Mouse (Mus musculus) ovary, adult 18-20 months (tissue): ENCODE measurements around the gene Ovol2.
"Not testable (repeated sequence)": the region's sequence is repeated elsewhere in the genome, so short reads cannot be mapped to it uniquely, and the experiment has no call there.

Source experiments
- DNase-seq: peaks from one replicate; pipeline ENCODE4 v3.0.0; 2022; ENCODE audit warnings: low spot score, mixed read lengths

Gene Ovol2

DNA sequence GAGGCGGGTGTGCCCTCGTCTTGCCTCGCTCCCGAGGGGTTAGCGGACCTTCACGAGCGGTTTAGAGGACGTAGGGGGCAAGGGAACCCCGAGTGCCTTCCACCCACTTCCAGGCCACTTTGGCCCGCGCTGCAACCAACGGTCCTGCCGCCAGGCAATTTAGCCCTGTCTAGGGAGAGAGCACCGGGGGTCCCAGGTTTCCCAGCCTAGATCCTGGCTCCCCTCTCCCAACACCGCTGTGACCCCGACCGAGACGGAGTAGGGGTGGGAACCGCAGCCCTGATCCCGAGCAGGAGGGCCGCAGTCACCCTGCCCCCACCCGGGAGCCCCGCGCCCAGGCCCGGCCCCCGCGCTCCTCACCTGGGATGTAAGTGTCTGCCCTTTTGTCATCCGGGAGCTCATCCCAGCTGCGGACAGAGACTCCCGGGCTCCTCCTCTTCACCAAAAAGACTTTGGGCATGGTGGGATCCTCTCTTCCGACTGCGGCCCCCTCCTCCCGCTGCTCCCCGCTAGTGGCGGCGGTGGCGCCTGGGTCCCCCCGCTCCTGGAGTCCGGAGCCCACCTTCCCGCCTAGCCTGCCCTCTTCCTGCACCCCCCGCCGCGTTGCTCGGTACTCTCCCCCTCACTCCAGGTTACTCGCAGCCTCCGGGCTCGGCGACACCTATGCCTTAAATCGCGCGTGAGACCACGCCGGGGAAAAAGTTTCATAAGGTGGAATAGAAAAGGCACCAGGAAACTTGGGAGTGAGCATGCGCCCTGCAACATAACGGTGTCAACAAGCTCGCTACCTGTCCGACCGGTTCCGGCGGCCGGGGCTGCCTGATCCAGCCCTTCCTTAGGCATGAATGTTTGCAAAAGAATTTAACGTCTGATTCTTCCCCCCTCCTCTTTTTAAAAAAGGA, at the start of gene Ovol2:
Ovol2 (minus strand) TSS at position 746 of the 902 bp plus-strand sequence.
- no peak for DNase-seq

GRCm38 (mm10) chr2:144381741-144382140, 49.8 kb upstream of the Ovol2 start:
- no peak for DNase-seq

DNA sequence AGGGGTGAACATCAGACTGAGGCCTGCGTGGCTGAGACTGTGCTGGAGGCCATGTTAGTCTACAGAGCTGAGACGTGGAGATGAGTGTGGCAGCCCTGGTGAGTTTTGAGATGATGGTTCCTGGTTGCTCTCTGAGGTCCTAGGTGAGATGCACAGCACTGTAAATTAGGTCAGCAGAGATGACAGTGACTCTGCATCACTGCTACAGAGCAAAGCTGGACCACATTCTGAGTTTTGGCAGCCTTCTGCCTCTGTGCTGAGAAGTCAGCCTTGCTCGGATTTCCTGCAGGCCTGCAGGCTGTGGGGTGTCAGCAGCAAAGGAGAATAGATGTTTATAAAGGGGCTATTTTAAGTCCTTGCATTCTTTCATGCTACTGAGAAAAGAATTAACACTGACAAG, 49.3 kb upstream of the Ovol2 start:
- DNase-seq: no peak

DNA sequence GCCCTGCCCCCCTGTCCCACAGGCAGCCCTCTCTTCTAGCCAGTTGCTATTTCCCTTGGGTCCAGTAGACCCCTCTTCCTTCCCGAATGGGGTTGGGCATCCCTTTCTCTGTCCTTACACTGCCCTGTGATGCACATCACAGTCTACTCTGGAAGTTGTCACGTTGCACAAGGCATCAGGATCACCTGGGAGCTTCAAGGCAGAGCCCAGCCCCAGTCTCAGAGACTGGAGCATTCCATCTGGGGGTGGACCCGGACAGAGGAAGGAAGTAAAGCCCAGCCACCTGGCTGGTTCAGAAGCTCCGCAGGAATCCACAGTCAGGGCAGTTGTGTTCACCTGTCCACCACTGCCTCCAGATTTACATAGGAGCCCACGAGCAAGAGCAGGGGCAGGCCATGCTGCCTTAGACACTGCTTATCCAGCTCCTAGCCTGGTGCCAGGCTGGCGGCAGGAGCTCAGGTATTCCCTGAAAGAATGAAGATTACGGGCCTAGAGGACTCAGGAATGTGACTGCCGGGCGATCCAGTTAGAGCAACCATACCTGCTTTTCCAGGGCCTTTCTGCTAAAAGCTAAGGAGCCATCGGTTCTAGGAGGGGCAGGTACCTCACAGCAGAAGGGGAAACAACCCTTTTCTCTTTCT, 43.2 kb upstream of the Ovol2 start:
- DNase-seq: no peak

DNA sequence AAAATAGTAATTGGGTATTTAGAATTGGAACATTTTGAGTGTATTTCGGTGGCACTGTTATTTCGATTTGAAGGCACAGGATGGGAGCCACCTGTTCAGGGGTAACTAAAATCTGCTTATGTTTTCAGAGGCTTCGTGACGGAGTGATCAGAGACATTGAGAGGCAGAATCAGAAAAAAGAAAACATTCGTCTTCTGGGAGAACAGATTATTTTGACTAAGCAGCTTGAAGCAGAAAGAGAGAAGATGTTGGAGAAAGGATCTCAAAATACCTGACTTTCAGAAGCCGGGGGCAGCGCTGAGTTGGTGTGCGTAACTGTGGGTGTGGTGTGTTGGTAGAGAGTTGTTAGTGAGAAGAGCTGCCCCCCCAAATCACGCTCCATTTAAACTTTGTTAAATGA, 41.1 kb upstream of the Ovol2 start:
- no peak for DNase-seq

GRCm38 (mm10) chr2:144371566-144371965, 39.6 kb upstream of the Ovol2 start:
- no peak for DNase-seq

DNA sequence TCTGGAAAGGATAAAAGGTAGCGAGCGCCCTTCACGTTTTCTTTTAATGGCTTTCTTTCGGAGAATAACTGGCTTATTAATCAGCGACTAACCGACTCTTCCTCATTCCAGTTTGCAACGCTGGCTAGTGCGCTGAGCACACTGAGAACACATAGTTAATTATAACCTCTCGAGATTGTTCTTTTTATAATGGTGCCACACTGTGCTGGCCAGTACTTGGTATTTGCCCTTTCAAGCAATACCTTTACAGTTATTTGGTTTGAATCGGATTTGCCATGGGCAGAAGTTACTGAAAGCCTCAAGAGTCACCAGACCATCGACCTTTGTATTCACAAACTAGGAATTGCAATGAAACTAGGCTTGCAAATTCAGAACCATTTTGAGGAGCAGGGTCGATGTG, 37.6 kb upstream of the Ovol2 start:
- DNase-seq: no peak

GRCm38 (mm10) chr2:144369020-144369421, 37.1 kb upstream of the Ovol2 start:
- DNase-seq: peak; percentile 70

DNA sequence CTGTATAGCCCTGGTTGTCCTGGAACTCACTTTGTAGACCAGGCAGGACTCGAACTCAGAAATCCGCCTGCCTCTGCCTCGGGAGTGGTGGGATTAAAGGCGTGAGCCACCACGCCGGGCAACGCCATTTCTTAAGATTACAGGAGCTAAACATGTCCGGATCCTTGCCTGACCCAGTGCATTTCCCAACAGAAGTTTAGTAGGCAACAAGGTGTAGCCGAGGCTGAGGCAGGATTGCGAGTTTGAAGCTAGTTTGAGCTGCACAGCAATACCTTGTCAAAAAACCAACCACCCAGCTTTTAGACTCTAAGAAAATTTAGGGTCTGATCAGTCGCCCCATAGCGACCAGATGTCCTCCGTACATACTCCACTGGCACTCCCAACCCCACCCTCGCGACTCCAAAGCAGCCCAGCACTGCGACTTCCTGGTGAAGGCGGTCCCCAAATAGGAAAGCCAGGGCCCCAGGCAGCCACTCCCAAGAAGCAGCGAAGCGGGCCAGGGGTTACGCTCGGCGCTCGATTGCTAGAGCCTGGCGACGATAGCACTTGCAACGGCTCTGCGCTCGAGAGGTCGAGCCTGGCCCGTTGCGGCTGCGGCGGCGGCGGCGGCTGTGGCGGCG, 36.6 kb upstream of the Ovol2 start, which contains the start of the genes Kat14 and Pet117:
Kat14 (plus strand) TSS at position 584 of the 620 bp plus-strand sequence.
Pet117 (plus strand) TSS at position 597 of the 620 bp plus-strand sequence.
- peak; percentile 91 for DNase-seq

DNA sequence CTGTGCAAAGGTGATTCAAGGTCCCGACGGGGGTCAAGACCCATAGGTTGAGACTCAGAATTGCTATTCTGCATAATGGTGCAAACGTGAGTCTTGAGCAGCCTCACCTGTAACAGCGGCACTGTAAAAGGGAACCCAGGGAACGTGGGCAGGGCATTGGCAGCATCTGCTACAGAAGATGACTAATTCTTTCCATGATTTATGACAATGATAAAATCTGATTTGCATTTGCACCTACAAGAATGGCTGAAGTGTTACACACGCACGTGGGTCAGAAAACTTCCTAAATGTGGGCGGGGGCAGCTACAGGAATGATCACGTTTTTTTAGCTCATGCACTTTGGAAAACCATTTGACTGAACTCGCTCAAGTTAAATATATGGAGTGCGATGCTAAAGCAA, 20.9 kb upstream of the Ovol2 start:
- DNase-seq: no peak

DNA sequence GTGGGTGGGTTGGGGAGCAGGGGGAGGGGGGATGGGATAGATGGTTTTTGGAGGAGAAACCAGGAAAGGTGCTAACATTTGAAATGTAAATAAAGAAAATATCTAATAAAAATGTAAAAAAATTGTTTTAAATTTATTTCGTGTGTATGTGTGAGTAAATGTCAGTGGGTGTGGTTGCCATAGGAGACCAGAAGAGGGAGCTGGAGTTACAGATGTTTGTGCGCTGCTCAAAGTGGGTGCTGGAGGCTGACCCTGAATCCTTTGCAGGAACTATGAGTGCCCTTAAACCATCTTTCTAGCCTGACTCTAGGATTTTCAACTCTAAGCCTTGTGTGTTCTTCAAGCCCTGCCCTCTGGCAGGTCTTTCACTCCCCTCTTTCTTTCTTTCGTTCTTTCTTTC, 16.6 kb upstream of the Ovol2 start:
- no peak for DNase-seq

GRCm38 (mm10) chr2:144343158-144343557, 11.2 kb upstream of the Ovol2 start:
- DNase-seq: no peak

- DNase-seq: not testable (repeated sequence)
Observed at GRCm38 (mm10) chr2:144338149-144338548, 6.2 kb upstream of the Ovol2 start.

GRCm38 (mm10) chr2:144337701-144338100, 5.8 kb upstream of the Ovol2 start:
- DNase-seq: no peak

GRCm38 (mm10) chr2:144337230-144337629, 5.3 kb upstream of the Ovol2 start:
- DNase-seq: no peak

GRCm38 (mm10) chr2:144333138-144333842, 1.3 kb upstream of the Ovol2 start:
- no peak for DNase-seq

- DNase-seq: no peak
Observed at GRCm38 (mm10) chr2:144332486-144332885, 540 bp upstream of the Ovol2 start.

DNA sequence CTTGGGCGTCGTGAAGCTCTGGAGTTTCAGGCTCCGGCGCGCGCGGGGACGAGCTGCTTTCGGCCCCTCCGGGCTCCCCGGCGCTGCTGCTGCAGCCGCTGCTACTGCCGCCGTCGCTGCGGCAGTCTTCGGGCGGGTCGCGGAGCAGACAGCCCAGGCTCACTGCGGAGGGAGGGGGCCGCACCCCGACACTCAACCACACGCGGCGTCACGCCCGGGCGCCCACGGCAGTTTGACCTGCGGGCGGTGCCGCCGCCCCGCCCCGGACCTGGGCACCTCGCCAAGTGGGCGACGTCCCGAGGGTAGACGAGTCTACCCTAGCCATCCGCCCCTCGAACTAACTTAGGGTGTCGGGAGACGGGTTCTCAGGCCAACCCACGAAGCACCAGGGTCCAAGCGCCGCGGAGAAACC, 980 bp downstream of the Ovol2 start:
- no peak for DNase-seq

DNA sequence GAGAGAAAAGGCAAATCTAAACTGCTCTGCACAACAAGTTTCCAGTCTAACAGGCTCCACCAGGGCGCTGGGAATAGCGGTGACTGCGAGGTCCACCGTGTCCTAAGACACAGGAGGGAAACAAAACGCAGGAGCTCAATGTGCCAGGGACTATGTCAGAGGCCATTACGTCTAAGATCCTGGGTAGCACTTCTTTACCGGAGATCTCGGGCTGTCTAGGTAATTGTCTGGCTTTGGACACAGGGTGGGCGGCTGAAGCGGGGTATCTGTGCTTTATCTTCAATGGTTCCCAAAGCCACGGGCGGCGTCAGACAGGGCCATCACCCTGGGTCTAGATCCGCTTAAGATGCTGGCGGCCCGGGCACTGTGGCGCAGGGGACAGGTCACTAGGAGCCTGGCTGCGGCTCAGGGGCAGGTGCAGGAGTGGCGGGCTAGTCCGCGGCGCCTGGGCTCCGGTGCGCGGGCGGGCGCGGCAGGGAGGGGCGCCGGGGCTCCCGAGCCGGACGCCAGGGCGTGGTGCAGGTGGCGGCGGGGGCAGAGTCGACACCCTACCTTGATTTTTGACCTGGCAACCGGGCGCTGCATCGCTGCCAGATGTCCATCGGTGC, 1.5 kb downstream of the Ovol2 start:
- DNase-seq: no peak

GRCm38 (mm10) chr2:144329937-144330336, 2.0 kb downstream of the Ovol2 start:
- no peak for DNase-seq

GRCm38 (mm10) chr2:144329451-144329850, 2.5 kb downstream of the Ovol2 start:
- DNase-seq: no peak

DNA sequence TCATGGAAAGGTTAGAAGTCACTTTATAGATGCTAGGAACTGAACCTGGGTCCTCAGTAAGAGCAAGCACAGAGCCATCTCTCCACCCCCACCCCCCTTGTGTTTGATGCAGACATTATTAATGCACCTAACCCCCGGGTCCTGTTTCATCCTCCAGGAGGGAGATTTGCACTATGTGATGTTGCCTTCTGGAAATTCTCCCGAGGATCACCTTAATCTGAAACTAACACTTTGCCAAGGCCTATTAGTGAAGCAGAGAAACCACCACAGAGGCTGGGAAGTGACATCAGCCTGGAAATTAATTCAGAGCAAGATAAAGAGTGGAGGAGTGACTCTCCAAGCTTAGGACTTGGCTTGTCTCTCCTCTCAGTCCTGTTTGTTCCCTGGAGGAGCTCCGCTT, 7.7 kb downstream of the Ovol2 start:
- no peak for DNase-seq
